Comparison of ENCODE assay signal across 7 mouse cellular contexts in genomic region chr4:117493161-117493568, GRCm38 (mm10). TPM values are rescaled to one million over a fixed set of nuclear protein-coding genes. Genes with fewer than 3 reads are reported as not detected.
DNase-seq lines count a peak whose midpoint lies in the region; ATAC-seq and TF ChIP-seq lines count a peak whose summit lies in the region.

No protein-coding gene starts in this region.

- H3K9ac ChIP-seq in forebrain, embryonic 14.5 days (ENCODE audit: low read length), result peak overlapping the region; percentile 46; the same call in 1 of the 2 replicates
- peak overlapping the region; percentile 45 for H3K9ac ChIP-seq in midbrain, embryonic 11.5 days (ENCODE audit: low read length)

- 0 out of 2 replicates have a peak, but pooled peaks have one; percentile 3 for ATAC-seq in common myeloid progenitor, adult 5-6 weeks (replicated peaks; ENCODE audit: low read depth, poor library complexity, severe bottlenecking)
- ATAC-seq in forebrain, embryonic 14.5 days, result no peak
- no peak for ATAC-seq in midbrain, embryonic 11.5 days (ENCODE audit: low FRiP score)
- ATAC-seq in monocyte, adult 5-6 weeks (replicated peaks; ENCODE audit: insufficient number of reproducible peaks, low FRiP score, low TSS enrichment, poor library complexity, severe bottlenecking), result no peak

- no peaks in the 10 kb centered on the region for H3K36me3 ChIP-seq in forebrain, embryonic 14.5 days (ENCODE audit: control insufficient read depth, insufficient read depth, low read length)
- no peaks in the 10 kb centered on the region for H3K36me3 ChIP-seq in midbrain, embryonic 11.5 days (ENCODE audit: control insufficient read depth, insufficient read depth, low read length)

- H3K4me3 ChIP-seq in left cerebral cortex, adult 2 months, result peak overlapping the region; percentile 9; the same call in 1 of the 2 replicates
- peak overlapping the region; percentile 39; the same call in 1 of the 2 replicates for H3K4me3 ChIP-seq in forebrain, embryonic 14.5 days (ENCODE audit: low read depth, low read length)
- peak overlapping the region; percentile 60 for H3K4me3 ChIP-seq in midbrain, embryonic 11.5 days (ENCODE audit: low read depth, low read length)

- 2% methylated on average over 17 of the region's 17 CpGs for WGBS in forebrain, embryonic 14.5 days
- 5% methylated on average over 17 of the region's 17 CpGs for WGBS in midbrain, embryonic 11.5 days

- no peak for DNase-seq in left cerebral cortex, adult 2 months (ENCODE audit: extremely low spot score in 1 of 2, low spot score in 2 of 2)
- no peak for DNase-seq in left cerebral cortex, adult 11 months (ENCODE audit: low spot score)
- peak; percentile 53 for DNase-seq in forebrain, embryonic 14.5 days (ENCODE audit: low spot score)
- peak; percentile 32 for DNase-seq in kidney, adult 9 months
- peak; percentile 97 for DNase-seq in midbrain, embryonic 11.5 days (ENCODE audit: low spot score, missing footprints)

- no peak for TF ChIP-seq CTCF in left cerebral cortex, adult 2 months (IDR thresholded peaks at IDR 0.05)

- no peak overlapping the region for H3K27ac ChIP-seq in left cerebral cortex, adult 2 months
- peak overlapping the region; percentile 58; the same call in 1 of the 2 replicates for H3K27ac ChIP-seq in forebrain, embryonic 14.5 days (ENCODE audit: low read depth, low read length)
- no peak overlapping the region; the same call in 1 of the 2 replicates for H3K27ac ChIP-seq in midbrain, embryonic 11.5 days (ENCODE audit: low read depth, low read length)

- peaks cover 13% of the 10 kb centered on the region for H3K4me1 ChIP-seq in forebrain, embryonic 14.5 days (ENCODE audit: control insufficient read depth, insufficient read depth, low read length)
- peaks cover 16% of the 10 kb centered on the region for H3K4me1 ChIP-seq in midbrain, embryonic 11.5 days (ENCODE audit: control insufficient read depth, insufficient read depth, low read length)

- H3K27me3 ChIP-seq in forebrain, embryonic 14.5 days (replicated peaks; ENCODE audit: control insufficient read depth, insufficient read depth, low read length), result peaks cover 46% of the 10 kb centered on the region
- H3K27me3 ChIP-seq in midbrain, embryonic 11.5 days (ENCODE audit: control insufficient read depth, insufficient read depth, low read length), result peaks cover 63% of the 10 kb centered on the region

- intact Hi-C loops in left cerebral cortex, adult 2 months (cut with DNase I), result loop anchor here (10.0 kb wide), 1 partner anchor 182 kb away; no protein-coding TSS in a partner anchor

- H3K9me3 ChIP-seq in forebrain, embryonic 14.5 days (replicated peaks; ENCODE audit: control insufficient read depth, low read length), result no peaks in the 10 kb centered on the region
- H3K9me3 ChIP-seq in midbrain, embryonic 11.5 days (ENCODE audit: control insufficient read depth, low read length), result no peaks in the 10 kb centered on the region

- peak overlapping the region; percentile 78 for H3K4me2 ChIP-seq in forebrain, embryonic 14.5 days (ENCODE audit: low read length)
- H3K4me2 ChIP-seq in midbrain, embryonic 11.5 days, result peak overlapping the region; percentile 78

RNA-seq across cellular contexts. Expression of gene Rnf220, which starts 3.7 kb away (rescaled TPM):
- 100 to 1,000 TPM; 192 to 199 TPM for total RNA-seq in left cerebral cortex, adult 2 months (2021)
- total RNA-seq in common myeloid progenitor, adult 5-6 weeks (2017), result 86.4 and 99.5 TPM in 2 replicates
- 84.3 and 96.1 TPM in 2 replicates for polyA plus RNA-seq in forebrain, embryonic 14.5 days (2014; fragmentation: Nextera tagmentation; extraction: Ambion mirVana)
- 54.6 and 63.3 TPM in 2 replicates for polyA plus RNA-seq in midbrain, embryonic 11.5 days (2014; fragmentation: Nextera tagmentation; extraction: Ambion mirVana)
- 106 to 139 TPM (median 116 TPM) in 3 replicates for total RNA-seq in monocyte, adult 5-6 weeks (2017)

RNA-seq across cellular contexts. Expression of gene Eri3, which starts 57.0 kb away (rescaled TPM):
- 100 to 1,000 TPM; 197 to 200 TPM for total RNA-seq in left cerebral cortex, adult 2 months (2021)
- 27.1 and 37.4 TPM in 2 replicates for total RNA-seq in common myeloid progenitor, adult 5-6 weeks (2017)
- 225 and 247 TPM in 2 replicates for polyA plus RNA-seq in forebrain, embryonic 14.5 days (2014; fragmentation: Nextera tagmentation; extraction: Ambion mirVana)
- polyA plus RNA-seq in midbrain, embryonic 11.5 days (2014; fragmentation: Nextera tagmentation; extraction: Ambion mirVana), result 121 and 132 TPM in 2 replicates
- 10.0 to 57.7 TPM (median 14.9 TPM) in 3 replicates for total RNA-seq in monocyte, adult 5-6 weeks (2017)

Comparison
In these comparisons a context has a peak if more than half of its experiments do, and no peak if none do; other contexts are left out.
1. DNase-seq: peak in forebrain, embryonic 14.5 days (single experiment), kidney, adult 9 months (single experiment) and midbrain, embryonic 11.5 days (single experiment); none in left cerebral cortex, adult 2 months (0 of 2) and left cerebral cortex, adult 11 months (single experiment).
2. H3K4me3 ChIP-seq: peak in every context shown above with its lines; median percentile 60 in midbrain, embryonic 11.5 days; 39 in forebrain, embryonic 14.5 days; 9 in left cerebral cortex, adult 2 months.